Mouse (Mus musculus) embryonic facial prominence, embryonic 13.5 days (tissue): Measurements from ENCODE around the gene Col23a1. TPM values are rescaled to one million over a fixed set of nuclear protein-coding genes. Genes with fewer than 3 reads are reported as not detected.
A peak's percentile ranks its signal among the peaks of the same experiment; 100 is the strongest.

Experiments
- ATAC-seq: fragments of 200-750 bp; cut with Nextera tagmentation; 2 replicates; pipeline ENCODE4 v1.8.0; 2017; ENCODE audit warnings: low read depth; ENCODE audit not compliant: insufficient number of reproducible peaks, insufficient read depth, low FRiP score, low TSS enrichment
- H3K27ac ChIP-seq: fragments of 300-500 bp; sonication (generic); 2 replicates; pipeline ENCODE4 v1.5.1; 2015; ENCODE audit warnings: moderate library complexity, mild to moderate bottlenecking, inconsistent platforms
- H3K27me3 ChIP-seq: fragments of 300-500 bp; sonication (generic); 2 replicates; pipeline ENCODE4 v1.6.1; 2015; ENCODE audit warnings: mild to moderate bottlenecking, inconsistent platforms
- H3K36me3 ChIP-seq: fragments of 300-500 bp; sonication (generic); 2 replicates; pipeline ENCODE4 v1.6.1; 2015; ENCODE audit warnings: mild to moderate bottlenecking, inconsistent platforms
- H3K4me1 ChIP-seq: fragments of 300-500 bp; sonication (generic); 2 replicates; pipeline ENCODE4 v1.6.1; 2015; ENCODE audit warnings: inconsistent platforms
- H3K4me2 ChIP-seq: fragments of 300-500 bp; sonication (generic); 2 replicates; pipeline ENCODE4 v1.6.1; 2015; ENCODE audit warnings: moderate library complexity, mild to moderate bottlenecking, inconsistent platforms
- H3K4me3 ChIP-seq: fragments of 300-500 bp; sonication (generic); 2 replicates; pipeline ENCODE4 v1.5.1; 2015; ENCODE audit warnings: mild to moderate bottlenecking, inconsistent platforms
- H3K9ac ChIP-seq: fragments of 300-500 bp; sonication (generic); 2 replicates; pipeline ENCODE4 v1.6.1; 2015; ENCODE audit warnings: mild to moderate bottlenecking, inconsistent platforms
- H3K9me3 ChIP-seq: fragments of 300-500 bp; sonication (generic); 2 replicates; pipeline ENCODE4 v1.6.1; 2016; ENCODE audit warnings: inconsistent platforms
- WGBS: fragments of 180-500 bp; shearing (Covaris S2); methylation state at CpG from one replicate; pipeline ENCODE4 v1.1.7; 2015; ENCODE audit warnings: mixed read lengths; 5-methylcytosine and 5-hydroxymethylcytosine counted together
- polyA plus RNA-seq: library from polyadenylated mRNA; unstranded; fragments of >200 nt; fragmentation: Nextera tagmentation; extraction: Ambion mirVana; gene quantifications from 2 replicates; pipeline ENCODE4 v1.2.1, GENCODE M21; 2015

The Col23a1 gene
- polyA plus RNA-seq = 20.2 and 28.2 TPM in 2 replicates

DNA sequence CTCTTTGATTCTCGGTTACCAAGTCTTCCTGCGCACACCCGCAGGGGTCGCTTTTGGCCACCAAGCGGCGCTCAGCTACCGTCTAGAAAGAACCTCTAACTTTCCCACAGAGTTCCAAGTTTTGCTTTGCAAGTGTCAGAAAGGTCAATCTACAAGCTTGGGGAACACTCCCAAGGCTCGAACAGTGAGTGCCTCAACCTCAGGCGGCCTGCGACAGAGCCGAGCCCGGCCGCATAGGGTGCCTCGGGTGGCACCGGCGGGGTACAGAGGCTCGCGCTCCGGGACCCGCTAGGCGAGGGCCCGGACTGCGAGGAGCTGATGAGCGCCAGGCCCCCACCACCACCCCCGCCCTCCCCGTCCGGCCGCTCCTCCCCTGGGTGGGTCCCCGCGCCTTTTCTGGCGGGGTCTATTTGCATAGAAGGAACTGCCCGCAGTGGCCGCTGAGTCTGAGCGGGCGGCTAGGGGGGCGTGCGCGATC, at the start of gene Col23a1:
Col23a1 (plus strand) TSS at position 357 of the 478 bp plus-strand sequence.
- Histone ChIP-seq H3K9me3 (no peaks in the 10 kb centered on the region), H3K27me3 (peaks cover 12% of the 10 kb centered on the region; the same call in 1 of the 2 replicates), H3K4me2 (peak within 1 kb of the TSS; percentile 87), H3K27ac (peak within 1 kb of the TSS; percentile 80), H3K9ac (peak within 1 kb of the TSS; percentile 79), H3K4me3 (peak within 1 kb of the TSS; percentile 69), H3K4me1 (peaks cover 29% of the 10 kb centered on the region), H3K36me3 (peaks cover 5% of the 10 kb centered on the region; the same call in 1 of the 2 replicates)
- under 1% methylated on average over 38 of the region's 38 CpGs for WGBS
- ATAC-seq = peak; percentile 80

DNA sequence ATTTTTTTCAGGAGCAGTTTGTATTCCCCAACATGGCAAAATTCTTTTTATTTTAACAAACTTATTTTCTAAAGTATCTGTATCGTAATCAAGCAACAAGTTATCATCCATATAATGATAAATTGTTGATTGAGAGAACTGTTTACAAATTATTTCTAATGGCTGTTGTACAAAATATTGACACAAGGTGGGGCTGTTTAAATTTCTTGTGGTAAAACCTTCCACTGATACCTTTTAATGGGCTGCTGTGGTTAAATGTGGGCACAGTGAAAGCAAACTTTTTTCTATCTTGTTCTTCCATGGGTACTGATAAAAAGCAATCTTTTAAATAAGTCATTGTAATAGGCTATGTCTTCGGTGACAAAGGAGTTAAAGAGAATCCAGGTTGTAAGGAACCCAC, 46.8 kb upstream of the Col23a1 start:
- H3K4me2 ChIP-seq = no peak overlapping the region
- H3K9me3 ChIP-seq = no peaks in the 10 kb centered on the region
- H3K36me3 ChIP-seq = no peaks in the 10 kb centered on the region
- no peak for ATAC-seq
- no peak overlapping the region for H3K9ac ChIP-seq
- WGBS = 86% methylated on average over 2 of the region's 2 CpGs
- H3K27ac ChIP-seq = no peak overlapping the region
- no peak overlapping the region for H3K4me3 ChIP-seq
- no peaks in the 10 kb centered on the region for H3K27me3 ChIP-seq
- no peaks in the 10 kb centered on the region for H3K4me1 ChIP-seq

DNA sequence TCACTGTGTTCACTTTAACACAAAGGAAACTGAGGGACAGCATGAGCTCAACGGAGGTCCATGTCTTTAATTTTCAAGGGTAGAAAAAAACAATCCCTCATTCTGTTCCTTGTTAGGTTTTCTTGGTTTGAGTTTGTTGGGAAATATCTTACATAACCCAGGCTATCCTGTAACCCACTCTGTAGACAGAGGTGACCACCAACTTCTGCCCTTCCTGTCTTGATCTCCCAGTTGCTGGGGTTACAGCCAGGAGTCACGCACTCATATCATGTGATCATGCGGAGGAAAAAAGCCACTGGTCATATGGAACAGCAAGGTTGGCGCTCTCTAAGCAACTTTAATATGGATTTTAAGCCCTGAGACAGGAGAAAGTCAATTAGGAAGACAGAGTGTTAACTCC, 32.7 kb upstream of the Col23a1 start:
- no peaks in the 10 kb centered on the region for H3K36me3 ChIP-seq
- 0 out of 2 replicates have a peak, but pooled peaks cover under 1% of the 10 kb centered on the region for H3K4me1 ChIP-seq
- no peaks in the 10 kb centered on the region for H3K9me3 ChIP-seq
- 91% methylated on average over 4 of the region's 4 CpGs for WGBS
- no peaks in the 10 kb centered on the region for H3K27me3 ChIP-seq
- no peak overlapping the region for H3K27ac ChIP-seq
- no peak overlapping the region for H3K9ac ChIP-seq
- ATAC-seq = no peak
- H3K4me2 ChIP-seq = no peak overlapping the region
- H3K4me3 ChIP-seq = no peak overlapping the region

- Histone ChIP-seq H3K27ac (peak within 1 kb of the TSS; percentile 93), H3K36me3 (no peaks in the 10 kb centered on the region), H3K27me3 (no peaks in the 10 kb centered on the region), H3K4me3 (peak within 1 kb of the TSS; percentile 97), H3K4me2 (peak within 1 kb of the TSS; percentile 84), H3K9ac (peak within 1 kb of the TSS; percentile 96), H3K4me1 (peaks cover 32% of the 10 kb centered on the region), H3K9me3 (no peaks in the 10 kb centered on the region)
- 78% methylated on average over 3 of the region's 3 CpGs for WGBS
- ATAC-seq = no peak
These were observed 28.0 kb upstream of the Col23a1 start, which contains the start of gene Clk4 for GRCm38 (mm10) chr11:51261680-51262219. TSS of gene Clk4 (plus strand) at chr11:51261730.

DNA sequence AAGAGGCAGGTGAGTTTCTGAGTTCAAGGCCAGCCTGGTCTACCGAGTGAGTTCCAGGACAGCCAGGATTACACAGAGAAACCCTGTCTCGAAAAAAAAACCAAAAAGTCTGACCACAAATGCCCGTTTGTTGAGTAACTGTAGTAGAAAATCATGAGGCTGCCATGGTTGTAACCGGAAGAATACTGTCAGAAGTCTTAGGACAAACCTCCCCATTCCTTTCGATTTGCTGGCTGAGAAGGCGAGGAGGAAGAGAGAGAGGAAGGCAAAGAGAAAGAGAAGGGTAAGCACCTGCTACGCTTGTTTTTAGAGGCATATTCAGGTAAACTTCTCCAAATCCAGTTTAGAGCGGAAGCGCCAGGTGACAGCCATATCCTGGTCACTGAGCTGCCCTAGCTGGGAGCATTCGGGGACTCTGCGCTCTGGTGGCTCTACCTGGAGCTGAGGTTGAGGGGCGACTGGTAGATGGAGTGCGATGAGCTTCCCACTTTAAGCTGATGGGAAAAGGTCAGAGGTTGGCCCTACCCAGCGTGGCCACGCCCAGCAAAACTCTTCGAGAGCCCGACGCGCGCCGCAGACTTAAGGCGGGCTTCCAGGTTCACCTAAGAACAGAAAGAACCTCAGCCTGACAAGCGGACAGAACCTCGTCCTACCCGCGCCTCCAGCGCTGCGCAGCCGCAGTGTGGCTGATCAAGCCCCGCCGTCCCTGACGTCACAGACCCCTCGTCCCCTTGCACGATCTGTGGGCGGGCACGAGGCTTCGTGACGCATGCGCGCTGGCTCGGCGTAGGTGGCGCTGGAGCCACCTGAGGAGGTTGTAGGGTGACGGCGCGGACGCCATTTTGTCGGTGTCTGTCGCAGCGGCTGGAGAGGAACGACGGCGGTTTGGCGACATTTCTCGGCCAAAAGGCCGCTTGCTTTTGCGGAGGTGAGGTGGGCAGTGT, 27.1 kb upstream of the Col23a1 start, which contains the start of gene BC049762:
BC049762 (minus strand) TSS at position 705 of the 944 bp plus-strand sequence.
- H3K36me3 ChIP-seq = peaks cover 4% of the 10 kb centered on the region
- peak within 1 kb of the TSS; percentile 93 for H3K27ac ChIP-seq
- peak; percentile 96 for ATAC-seq
- H3K4me1 ChIP-seq = peaks cover 32% of the 10 kb centered on the region
- H3K9me3 ChIP-seq = no peaks in the 10 kb centered on the region
- H3K4me2 ChIP-seq = peak within 1 kb of the TSS; percentile 84
- peak within 1 kb of the TSS; percentile 97 for H3K4me3 ChIP-seq
- H3K27me3 ChIP-seq = no peaks in the 10 kb centered on the region
- H3K9ac ChIP-seq = peak within 1 kb of the TSS; percentile 96
- WGBS = 9% methylated on average over 57 of the region's 57 CpGs

- peak overlapping the region; percentile 84 for H3K4me2 ChIP-seq
- WGBS = 0% methylated on average over 50 of the region's 50 CpGs
- H3K9me3 ChIP-seq = no peaks in the 10 kb centered on the region
- H3K4me1 ChIP-seq = peaks cover 32% of the 10 kb centered on the region
- peaks cover 6% of the 10 kb centered on the region for H3K36me3 ChIP-seq
- H3K9ac ChIP-seq = peak overlapping the region; percentile 96
- H3K27me3 ChIP-seq = no peaks in the 10 kb centered on the region
- peak; percentile 16; the same call in 1 of the 2 replicates for ATAC-seq
- H3K4me3 ChIP-seq = peak overlapping the region; percentile 97
- H3K27ac ChIP-seq = peak overlapping the region; percentile 93
These were observed 26.4 kb upstream of the Col23a1 start for GRCm38 (mm10) chr11:51263286-51263831.

- Histone ChIP-seq H3K36me3 (peaks cover 12% of the 10 kb centered on the region), H3K9ac (peak overlapping the region; percentile 96), H3K4me1 (peaks cover 32% of the 10 kb centered on the region), H3K27ac (no peak overlapping the region), H3K27me3 (no peaks in the 10 kb centered on the region), H3K4me3 (peak overlapping the region; percentile 97), H3K4me2 (peak overlapping the region; percentile 84), H3K9me3 (no peaks in the 10 kb centered on the region)
- 17% methylated on average over 6 of the region's 6 CpGs for WGBS
- no peak for ATAC-seq
These were observed 25.4 kb upstream of the Col23a1 start for GRCm38 (mm10) chr11:51264352-51264751.

GRCm38 (mm10) chr11:51265326-51265725, 24.4 kb upstream of the Col23a1 start:
- Histone ChIP-seq H3K27me3 (no peaks in the 10 kb centered on the region), H3K36me3 (peaks cover 18% of the 10 kb centered on the region), H3K9ac (no peak overlapping the region), H3K4me2 (peak overlapping the region; percentile 84), H3K4me3 (0 out of 2 replicates have a peak overlapping the region, but pooled peaks have one; percentile 13), H3K9me3 (no peaks in the 10 kb centered on the region), H3K4me1 (peaks cover 32% of the 10 kb centered on the region), H3K27ac (no peak overlapping the region)
- ATAC-seq = no peak
- WGBS = 45% methylated on average over 3 of the region's 3 CpGs

DNA sequence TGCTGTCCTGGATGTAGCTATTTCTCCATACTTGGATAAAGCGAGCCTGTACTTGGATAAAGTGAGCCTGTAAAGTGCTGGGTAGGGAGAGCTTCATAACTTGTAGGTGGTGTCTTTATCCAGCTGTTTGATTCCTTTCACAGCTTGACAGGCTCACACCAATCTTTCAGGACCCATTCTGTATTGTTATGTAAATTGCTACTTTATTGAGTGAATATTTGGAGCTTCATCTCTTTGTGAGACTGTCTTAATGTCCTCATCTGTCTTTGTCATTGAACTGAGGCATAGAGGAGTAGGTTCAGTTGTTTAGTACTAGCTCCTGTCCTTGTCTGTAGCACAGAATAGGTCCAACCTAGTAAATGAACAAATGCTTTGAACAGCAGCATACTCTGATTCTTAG, 15.3 kb upstream of the Col23a1 start:
- Histone ChIP-seq H3K4me3 (no peak overlapping the region), H3K4me2 (no peak overlapping the region), H3K9me3 (no peaks in the 10 kb centered on the region), H3K4me1 (no peaks in the 10 kb centered on the region), H3K9ac (no peak overlapping the region), H3K27me3 (no peaks in the 10 kb centered on the region), H3K27ac (no peak overlapping the region), H3K36me3 (peaks cover 69% of the 10 kb centered on the region)
- no peak for ATAC-seq
- 85% methylated on average over 1 of the region's 1 CpGs for WGBS

- 2% methylated on average over 68 of the region's 74 CpGs for WGBS
- Histone ChIP-seq H3K27me3 (peaks cover 12% of the 10 kb centered on the region; the same call in 1 of the 2 replicates), H3K36me3 (no peaks in the 10 kb centered on the region), H3K4me2 (peak overlapping the region; percentile 87), H3K4me1 (peaks cover 30% of the 10 kb centered on the region), H3K27ac (peak overlapping the region; percentile 80), H3K4me3 (peak overlapping the region; percentile 69), H3K9ac (peak overlapping the region; percentile 79), H3K9me3 (no peaks in the 10 kb centered on the region)
- ATAC-seq = peak; percentile 67
These were observed 591 bp downstream of the Col23a1 start for GRCm38 (mm10) chr11:51290066-51290955.
